Mouse (Mus musculus): Measurements from ENCODE around the gene Slc29a3.

GRCm38 (mm10) chr10:60794374-60794773 lies 41.8 kb upstream of the Slc29a3 start:
- TF ChIP-seq POLR2A (IDR thresholded peaks at IDR 0.05; ENCODE audit: borderline replicate concordance, insufficient read depth, low read length) (no peak), CTCF (IDR thresholded peaks at IDR 0.05; ENCODE audit: borderline replicate concordance, insufficient read depth, low read depth, low read length) (no peak)
